Mouse (Mus musculus): ENCODE results near the gene Srp54c.
A peak's percentile ranks its signal among the peaks of the same experiment; 100 is the strongest.
"Not testable (repeated sequence)": the region's sequence is repeated elsewhere in the genome, so short reads cannot be mapped to it uniquely, and the experiment has no call there.

The Srp54c gene

GRCm38 (mm10) chr12:55229626-55230519 lies at the start of gene Srp54c:
Gene Srp54c, plus strand, starts transcription at chr12:55230168.
- DNase-seq (ENCODE audit: extremely low spot score, low spot score) = not testable (repeated sequence)

- DNase-seq (ENCODE audit: extremely low spot score, low spot score) = not testable (repeated sequence)
Observed at GRCm38 (mm10) chr12:55187686-55188085, 42.3 kb upstream of the Srp54c start.

GRCm38 (mm10) chr12:55189127-55189526 lies 40.8 kb upstream of the Srp54c start:
- not testable (repeated sequence) for DNase-seq (ENCODE audit: extremely low spot score, low spot score)

GRCm38 (mm10) chr12:55199306-55199705 lies 30.7 kb upstream of the Srp54c start, which contains the start of gene 1700047I17Rik2:
Gene 1700047I17Rik2, plus strand, starts transcription at chr12:55199592.
- DNase-seq (ENCODE audit: extremely low spot score, low spot score) = not testable (repeated sequence)

- not testable (repeated sequence) for DNase-seq (ENCODE audit: extremely low spot score, low spot score)
Observed at GRCm38 (mm10) chr12:55199799-55200198, 30.2 kb upstream of the Srp54c start.

GRCm38 (mm10) chr12:55212944-55213343 lies 17.0 kb upstream of the Srp54c start:
- DNase-seq (ENCODE audit: extremely low spot score, low spot score) = not testable (repeated sequence)

- DNase-seq (ENCODE audit: extremely low spot score, low spot score) = not testable (repeated sequence)
Observed at GRCm38 (mm10) chr12:55230520-55230861, 523 bp downstream of the Srp54c start.

GRCm38 (mm10) chr12:55242243-55242642 lies 12.3 kb downstream of the Srp54c start:
- not testable (repeated sequence) for DNase-seq (ENCODE audit: extremely low spot score, low spot score)

GRCm38 (mm10) chr12:55261950-55262349 lies 32.0 kb downstream of the Srp54c start:
- not testable (repeated sequence) for DNase-seq (ENCODE audit: extremely low spot score, low spot score)

- not testable (repeated sequence) for DNase-seq (ENCODE audit: extremely low spot score, low spot score)
Observed at GRCm38 (mm10) chr12:55263385-55263784, 33.4 kb downstream of the Srp54c start.

- no peak for DNase-seq (ENCODE audit: extremely low spot score, low spot score)
Observed at GRCm38 (mm10) chr12:55272243-55272642, 42.3 kb downstream of the Srp54c start.

- not testable (repeated sequence) for DNase-seq (ENCODE audit: extremely low spot score, low spot score)
Observed at GRCm38 (mm10) chr12:55277583-55277982, 47.6 kb downstream of the Srp54c start.

- no peak for DNase-seq (ENCODE audit: extremely low spot score, low spot score)
Observed at GRCm38 (mm10) chr12:55298112-55298511, 68.1 kb downstream of the Srp54c start.

- no peak for DNase-seq (ENCODE audit: extremely low spot score, low spot score)
Observed at GRCm38 (mm10) chr12:55299336-55299735, 69.4 kb downstream of the Srp54c start, which contains the start of gene 1110008L16Rik. Gene 1110008L16Rik, plus strand, starts transcription at chr12:55299577.

GRCm38 (mm10) chr12:55300820-55301351 lies 70.9 kb downstream of the Srp54c start:
- DNase-seq (ENCODE audit: extremely low spot score, low spot score) = no peak

GRCm38 (mm10) chr12:55301472-55302300 lies 71.7 kb downstream of the Srp54c start:
- peak; percentile 28 for DNase-seq (ENCODE audit: extremely low spot score, low spot score)

GRCm38 (mm10) chr12:55302485-55303441 lies 72.8 kb downstream of the Srp54c start, which contains the start of gene Ppp2r3c:
Gene Ppp2r3c, minus strand, starts transcription at chr12:55302998.
- DNase-seq (ENCODE audit: extremely low spot score, low spot score) = peak; percentile 91

GRCm38 (mm10) chr12:55306371-55306770 lies 76.4 kb downstream of the Srp54c start:
- no peak for DNase-seq (ENCODE audit: extremely low spot score, low spot score)

GRCm38 (mm10) chr12:55307566-55307965 lies 77.6 kb downstream of the Srp54c start:
- DNase-seq (ENCODE audit: extremely low spot score, low spot score) = no peak

GRCm38 (mm10) chr12:55308731-55309130 lies 78.8 kb downstream of the Srp54c start:
- DNase-seq (ENCODE audit: extremely low spot score, low spot score) = no peak

All from neural tube, embryonic 10.5 days (tissue).